Mouse (Mus musculus): ENCODE measurements around the gene Tceal7. TPM values are rescaled to one million over a fixed set of nuclear protein-coding genes. Genes with fewer than 3 reads are reported as not detected.

Gene Tceal7
- polyA plus RNA-seq, 1 experiment, result not detected

DNA sequence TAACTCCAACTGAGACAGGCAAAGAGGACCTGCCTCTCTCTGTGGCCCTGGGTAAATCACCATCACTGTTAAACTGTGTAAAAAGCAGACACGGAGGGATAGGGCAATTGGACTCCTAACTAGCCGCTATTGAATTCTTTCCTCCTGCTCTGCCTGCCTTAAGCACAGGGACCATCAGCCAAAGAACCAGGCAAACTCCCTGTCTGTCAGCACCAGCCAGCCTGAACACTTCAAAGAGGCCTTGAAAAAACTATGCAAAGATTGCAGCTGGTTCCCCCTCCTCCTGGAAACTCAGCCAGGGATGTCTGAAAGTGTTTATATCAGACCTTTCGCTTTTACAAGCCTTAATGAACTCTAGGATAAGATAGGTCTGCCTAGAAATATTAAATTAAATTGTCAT lies 60.0 kb downstream of the Tceal7 start:
- Histone ChIP-seq H3K36me3 (ENCODE audit: control insufficient read depth, insufficient read depth, low read length) (no peaks in the 10 kb centered on the region), H3K27ac (ENCODE audit: insufficient read depth, low read depth, low read length) (no peak overlapping the region), H3K27me3 (ENCODE audit: control insufficient read depth, insufficient read depth, low read length) (no peaks in the 10 kb centered on the region), H3K4me1 (ENCODE audit: control insufficient read depth, insufficient read depth, insufficient read length, low read length) (no peaks in the 10 kb centered on the region), H3K4me3 (ENCODE audit: low read depth, low read length) (no peak overlapping the region)
- 19% methylated on average over 3 of the region's 3 CpGs for WGBS
- no peak for TF ChIP-seq POLR2A (IDR thresholded peaks at IDR 0.05; ENCODE audit: low read depth, low read length)
- no peak for TF ChIP-seq CTCF (IDR thresholded peaks at IDR 0.05; ENCODE audit: extremely low read depth, insufficient read length, insufficient replicate concordance, low read depth, low read length)

DNA sequence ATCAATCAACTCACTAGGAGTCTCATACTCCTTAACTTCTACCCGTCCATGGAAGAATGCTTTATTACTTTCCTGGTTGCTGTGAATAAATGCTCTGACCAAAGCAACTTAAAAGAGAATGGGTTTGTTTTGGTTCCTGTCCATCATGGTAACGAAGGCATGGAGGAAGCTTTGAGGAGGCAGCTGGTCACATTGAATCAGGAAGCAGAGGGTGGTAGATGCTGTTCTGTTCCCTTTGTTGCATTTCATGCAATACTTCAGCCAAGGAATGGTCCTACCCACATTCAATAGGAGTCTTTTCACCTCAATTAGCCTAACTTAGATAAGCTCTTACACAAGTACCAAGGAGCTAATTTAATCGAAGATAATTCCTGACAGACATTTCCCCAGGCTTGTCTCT lies 60.8 kb downstream of the Tceal7 start:
- H3K27me3 ChIP-seq (ENCODE audit: control insufficient read depth, insufficient read depth, low read length), result no peaks in the 10 kb centered on the region
- WGBS, result 52% methylated on average over 3 of the region's 3 CpGs
- TF ChIP-seq POLR2A (IDR thresholded peaks at IDR 0.05; ENCODE audit: low read depth, low read length) (no peak), CTCF (IDR thresholded peaks at IDR 0.05; ENCODE audit: extremely low read depth, insufficient read length, insufficient replicate concordance, low read depth, low read length) (no peak)

More for the DNA sequence above, 60.8 kb downstream of the Tceal7 start:
- H3K4me3 ChIP-seq (ENCODE audit: low read depth, low read length), result no peak overlapping the region
- no peaks in the 10 kb centered on the region for H3K36me3 ChIP-seq (ENCODE audit: control insufficient read depth, insufficient read depth, low read length)
- no peaks in the 10 kb centered on the region for H3K4me1 ChIP-seq (ENCODE audit: control insufficient read depth, insufficient read depth, insufficient read length, low read length)
- H3K27ac ChIP-seq (ENCODE audit: insufficient read depth, low read depth, low read length), result no peak overlapping the region

Other genes starting within 250 kb of the Tceal7 start
- gene Arxes2, start 221.0 kb upstream of the Tceal7 start, polyA plus RNA-seq (2012; rRNA removed), result 0.51 and 0.57 TPM in 2 replicates
- 0.18 TPM in 1 of 2 replicates, not detected in the other for gene Arxes1, start 181.4 kb upstream of the Tceal7 start, polyA plus RNA-seq (2012; rRNA removed)
- 0.52 and 0.72 TPM in 2 replicates for gene Bex2, start 146.5 kb upstream of the Tceal7 start, polyA plus RNA-seq (2012; rRNA removed)
- not detected in 2 replicates for gene Nxf3, start 129.5 kb upstream of the Tceal7 start, polyA plus RNA-seq (2012; rRNA removed)
- gene Bex4, start 75.8 kb upstream of the Tceal7 start, polyA plus RNA-seq (2012; rRNA removed), result 0.20 TPM in 1 of 2 replicates, not detected in the other
- gene Tceal8, start 42.4 kb upstream of the Tceal7 start, polyA plus RNA-seq (2012; rRNA removed), result 0.08 and 0.61 TPM in 2 replicates
- 0.15 TPM in 1 of 2 replicates, not detected in the other for gene Tceal5, start 10.9 kb upstream of the Tceal7 start, polyA plus RNA-seq (2012; rRNA removed)
- 0.15 and 1.9 TPM in 2 replicates for gene Bex1, start 734 bp downstream of the Tceal7 start, polyA plus RNA-seq (2012; rRNA removed)
- 2.4 and 3.0 TPM in 2 replicates for gene Tceal9, start 30.3 kb downstream of the Tceal7 start, polyA plus RNA-seq (2012; rRNA removed)
- gene Bex3, start 55.5 kb downstream of the Tceal7 start, polyA plus RNA-seq (2012; rRNA removed), result 5.2 and 8.6 TPM in 2 replicates